Mouse (Mus musculus) splenic B cell, adult 2 months (primary cell): Measurements from ENCODE around the gene Zic1.

Source experiments
- DNase-seq: peaks from one replicate; pipeline ENCODE4 v3.0.0-alpha.2; 2011; ENCODE audit warnings: low read depth, low spot score
- H3K27me3 ChIP-seq: 2 replicates; pipeline ENCODE4 v1.6.1; 2012; ENCODE audit warnings: mild to moderate bottlenecking, low read length, moderate library complexity, mixed read lengths; ENCODE audit not compliant: control insufficient read depth, poor library complexity, insufficient read depth, severe bottlenecking
- H3K36me3 ChIP-seq: 2 replicates; pipeline ENCODE4 v1.6.1; 2012; ENCODE audit warnings: mild to moderate bottlenecking, low read length, moderate library complexity, mixed read lengths; ENCODE audit not compliant: control insufficient read depth, poor library complexity, insufficient read depth, severe bottlenecking

Zic1 gene

GRCm38 (mm10) chr9:91366226-91366998, 802 bp upstream of the Zic1 start:
- no peaks in the 10 kb centered on the region for H3K36me3 ChIP-seq
- no peaks in the 10 kb centered on the region for H3K27me3 ChIP-seq
- DNase-seq, result no peak

GRCm38 (mm10) chr9:91364971-91365501, 574 bp downstream of the Zic1 start:
- DNase-seq, result no peak
- Histone ChIP-seq H3K36me3 (no peaks in the 10 kb centered on the region), H3K27me3 (no peaks in the 10 kb centered on the region)

GRCm38 (mm10) chr9:91364127-91364970, 1.3 kb downstream of the Zic1 start:
- DNase-seq, result no peak
- no peaks in the 10 kb centered on the region for H3K36me3 ChIP-seq
- H3K27me3 ChIP-seq, result no peaks in the 10 kb centered on the region

- Histone ChIP-seq H3K27me3 (no peaks in the 10 kb centered on the region), H3K36me3 (no peaks in the 10 kb centered on the region)
- DNase-seq, result no peak
Observed at GRCm38 (mm10) chr9:91363814-91364126, 1.8 kb downstream of the Zic1 start.

GRCm38 (mm10) chr9:91363011-91363730, 2.4 kb downstream of the Zic1 start:
- H3K27me3 ChIP-seq, result no peaks in the 10 kb centered on the region
- no peak for DNase-seq
- no peaks in the 10 kb centered on the region for H3K36me3 ChIP-seq

GRCm38 (mm10) chr9:91361856-91362601, 3.6 kb downstream of the Zic1 start, which contains the start of gene Zic4:
TSS of gene Zic4 (plus strand) at chr9:91362413.
- H3K36me3 ChIP-seq, result no peaks in the 10 kb centered on the region
- no peaks in the 10 kb centered on the region for H3K27me3 ChIP-seq
- no peak for DNase-seq

GRCm38 (mm10) chr9:91361033-91361855, 4.4 kb downstream of the Zic1 start:
- no peaks in the 10 kb centered on the region for H3K27me3 ChIP-seq
- no peaks in the 10 kb centered on the region for H3K36me3 ChIP-seq
- DNase-seq, result no peak

GRCm38 (mm10) chr9:91360151-91361032, 5.2 kb downstream of the Zic1 start:
- no peak for DNase-seq
- no peaks in the 10 kb centered on the region for H3K36me3 ChIP-seq
- H3K27me3 ChIP-seq, result no peaks in the 10 kb centered on the region

- DNase-seq, result no peak
- Histone ChIP-seq H3K27me3 (no peaks in the 10 kb centered on the region), H3K36me3 (no peaks in the 10 kb centered on the region)
Observed at GRCm38 (mm10) chr9:91358851-91359687, 6.5 kb downstream of the Zic1 start.

GRCm38 (mm10) chr9:91357321-91357720, 8.3 kb downstream of the Zic1 start:
- Histone ChIP-seq H3K27me3 (no peaks in the 10 kb centered on the region; the same call in 1 of the 2 replicates), H3K36me3 (no peaks in the 10 kb centered on the region)
- DNase-seq, result no peak

GRCm38 (mm10) chr9:91356353-91356740, 9.3 kb downstream of the Zic1 start:
- Histone ChIP-seq H3K36me3 (no peaks in the 10 kb centered on the region), H3K27me3 (no peaks in the 10 kb centered on the region; the same call in 1 of the 2 replicates)
- DNase-seq, result no peak

- no peak for DNase-seq
- Histone ChIP-seq H3K27me3 (no peaks in the 10 kb centered on the region; the same call in 1 of the 2 replicates), H3K36me3 (no peaks in the 10 kb centered on the region)
Observed at GRCm38 (mm10) chr9:91355629-91356352, 9.8 kb downstream of the Zic1 start.
